Mouse (Mus musculus) liver, adult 2 months (tissue): ENCODE data around the gene Bean1.

Experiments
- CTCF ChIP-seq: fragments of 200-500 bp; IDR thresholded peaks from 2 replicates; pipeline ENCODE4 v1.5.1; 2011; ENCODE audit warnings: low read depth, low read length, control low read depth
- POLR2A ChIP-seq: fragments of 200-500 bp; IDR thresholded peaks from 2 replicates; pipeline ENCODE4 v1.6.1; 2011; ENCODE audit warnings: low read length, control low read depth; ENCODE audit not compliant: insufficient read depth; ENCODE audit errors: extremely low read depth

- TF ChIP-seq CTCF (no peak), POLR2A (no peak)
Measured at GRCm38 (mm10) chr8:104251461-104251860, 81.2 kb downstream of the Bean1 start.
